Comparison of ENCODE assay signal across 24 mouse cellular contexts in genomic region chr6:41553356-41554010, GRCm38 (mm10). TPM values are rescaled to one million over a fixed set of nuclear protein-coding genes. Genes with fewer than 3 reads are reported as not detected.
DNase-seq lines count a peak whose midpoint lies in the region; ATAC-seq and TF ChIP-seq lines count a peak whose summit lies in the region.
"Had no signal": no experiment of that assay in that cellular context is flagged by ENCODE, and none has a peak within 500 bp of the region (broad histone marks: within the 10 kb centered on the region; RNA-seq: fewer than 3 reads in every experiment).

No protein-coding gene starts in this region.

- no peak overlapping the region for H3K4me3 ChIP-seq in left cerebral cortex, adult 2 months
- H3K4me3 ChIP-seq in kidney, embryonic 16.5 days (ENCODE audit: low read length): no peak overlapping the region
- H3K4me3 ChIP-seq: embryonic facial prominence, embryonic 15.5 days; layer of hippocampus, adult 2 months; midbrain, embryonic 10.5 days; neural tube, embryonic 13.5 days had no signal

- ATAC-seq in activated CD4-positive, CD25-positive, alpha-beta regulatory T cell, adult 4 months: peak; percentile 33
- ATAC-seq in neutrophil, adult 5-6 weeks (ENCODE audit: extremely low read depth, insufficient number of reproducible peaks, low FRiP score, poor library complexity, severe bottlenecking): peak; percentile 15; the same call in 1 of the 2 replicates
- ATAC-seq in kidney, embryonic 16.5 days (ENCODE audit: low FRiP score, low TSS enrichment): no peak
- ATAC-seq: forebrain, postnatal 0 days; hindbrain, embryonic 16.5 days had no signal

- no peaks in the 10 kb centered on the region for H3K36me3 ChIP-seq in kidney, embryonic 16.5 days (ENCODE audit: insufficient read depth, low read length)
- H3K36me3 ChIP-seq: embryonic facial prominence, embryonic 15.5 days; midbrain, embryonic 10.5 days; neural tube, embryonic 13.5 days had no signal

- H3K27ac ChIP-seq in left cerebral cortex, adult 2 months: peak overlapping the region; percentile 30; the same call in 1 of the 2 replicates
- H3K27ac ChIP-seq in kidney, embryonic 16.5 days (ENCODE audit: low read length): no peak overlapping the region
- H3K27ac ChIP-seq: embryonic facial prominence, embryonic 15.5 days; layer of hippocampus, adult 2 months; midbrain, embryonic 10.5 days; neural tube, embryonic 13.5 days had no signal

- no peak overlapping the region for H3K9ac ChIP-seq in kidney, embryonic 16.5 days (replicated peaks; ENCODE audit: low read length)
- H3K9ac ChIP-seq: embryonic facial prominence, embryonic 15.5 days; forebrain, postnatal 0 days; neural tube, embryonic 13.5 days had no signal

- DNase-seq in left cerebral cortex, adult 2 months (ENCODE audit: extremely low spot score in 1 of 2, low spot score in 2 of 2): no peak
- DNase-seq in left cerebral cortex, postnatal 10 days (ENCODE audit: extremely low spot score in 1 of 2, low spot score in 2 of 2): no peak
- DNase-seq in thymus, postnatal 25 days: peak; percentile 74
- no peak for DNase-seq in lung, postnatal 4 days
- no peak for DNase-seq in spleen, adult 18-20 months
- DNase-seq: cerebellum, adult 18-20 months; cerebellum, postnatal 25 days; forebrain, postnatal 0 days; gastrocnemius, postnatal 10 days; kidney, adult 11 months; kidney, postnatal 10 days; left cerebral cortex, postnatal 4 days; liver; right cerebral cortex, postnatal 14 days had no signal

- H3K9me3 ChIP-seq in kidney, embryonic 16.5 days (ENCODE audit: low read length): no peaks in the 10 kb centered on the region
- H3K9me3 ChIP-seq: embryonic facial prominence, embryonic 15.5 days; midbrain, embryonic 10.5 days; neural tube, embryonic 13.5 days had no signal

- no peaks in the 10 kb centered on the region for H3K4me1 ChIP-seq in kidney, embryonic 16.5 days (ENCODE audit: insufficient read depth, low read length)
- H3K4me1 ChIP-seq: embryonic facial prominence, embryonic 15.5 days; midbrain, embryonic 10.5 days; neural tube, embryonic 13.5 days had no signal

- 83% methylated on average over 5 of the region's 5 CpGs for WGBS in kidney, embryonic 16.5 days

- H3K27me3 ChIP-seq in kidney, embryonic 16.5 days (ENCODE audit: insufficient read depth, low read length): no peaks in the 10 kb centered on the region
- H3K27me3 ChIP-seq: embryonic facial prominence, embryonic 15.5 days; neural tube, embryonic 13.5 days had no signal

- no peak overlapping the region for H3K4me2 ChIP-seq in kidney, embryonic 16.5 days (replicated peaks; ENCODE audit: low read depth, low read length)
- H3K4me2 ChIP-seq: embryonic facial prominence, embryonic 15.5 days; neural tube, embryonic 13.5 days had no signal

- intact Hi-C loops in left cerebral cortex, adult 2 months (cut with DNase I): loop anchor here (5.0 to 10.0 kb wide), 2 partner anchors 451 to 499 kb away; no protein-coding TSS in a partner anchor
- intact Hi-C loops in left cerebral cortex, postnatal 10 days (cut with DNase I): loop anchor here (2.0 to 10.0 kb wide), 2 partner anchors 291 to 359 kb away; no protein-coding TSS in a partner anchor

- TF ChIP-seq CTCF in left cerebral cortex, adult 2 months (IDR thresholded peaks at IDR 0.05): no peak

RNA-seq across cellular contexts. Expression of gene Prss2, which starts 31.9 kb away (rescaled TPM):
- not detected for total RNA-seq in left cerebral cortex, adult 2 months (2021)
- not detected for total RNA-seq in left cerebral cortex, postnatal 10 days (2021)
- 1 to 10 TPM; 1.9 to 3.1 TPM for polyA plus RNA-seq in activated CD4-positive, CD25-positive, alpha-beta regulatory T cell, adult 4 months (2017; shearing (Covaris generic))
- total RNA-seq in neutrophil, adult 5-6 weeks (2017): not detected in 2 replicates
- not detected in 2 replicates for polyA plus RNA-seq in kidney, embryonic 16.5 days (2015; fragmentation: Nextera tagmentation; extraction: Ambion mirVana)
- total RNA-seq: forebrain, postnatal 0 days; gastrocnemius, postnatal 10 days; hematopoietic stem cell, adult 5-6 weeks; layer of hippocampus, adult 2 months; left cerebral cortex, postnatal 4 days had no signal
- polyA plus RNA-seq: embryonic facial prominence, embryonic 15.5 days; forebrain, postnatal 0 days; heart, embryonic 14.5 days; hindbrain, embryonic 16.5 days; midbrain, embryonic 10.5 days; neural tube, embryonic 13.5 days had no signal

RNA-seq across cellular contexts. Expression of gene Ephb6, which starts 51.8 kb away (rescaled TPM):
- 100 to 1,000 TPM; 118 to 130 TPM for total RNA-seq in left cerebral cortex, adult 2 months (2021)
- 100 to 1,000 TPM; 131 to 163 TPM for total RNA-seq in left cerebral cortex, postnatal 10 days (2021)
- polyA plus RNA-seq in activated CD4-positive, CD25-positive, alpha-beta regulatory T cell, adult 4 months (2017; shearing (Covaris generic)): 10 to 100 TPM in 1 of 2 experiments, 1 to 10 TPM in 1; 7.8 to 10.6 TPM
- total RNA-seq in neutrophil, adult 5-6 weeks (2017): 1.1 and 3.0 TPM in 2 replicates
- 16.2 and 17.6 TPM in 2 replicates for polyA plus RNA-seq in kidney, embryonic 16.5 days (2015; fragmentation: Nextera tagmentation; extraction: Ambion mirVana)

Comparison
In these comparisons a context has a peak if more than half of its experiments do, and no peak if none do; other contexts are left out.
1. RNA of gene Ephb6, which starts 51.8 kb away (total RNA-seq): 131 to 163 TPM in left cerebral cortex, postnatal 10 days and 118 to 130 TPM in left cerebral cortex, adult 2 months; 1.1 to 3.0 TPM in neutrophil, adult 5-6 weeks; every median in the first group is over 10 times any median in the second.